Mouse (Mus musculus) megakaryocyte progenitor cell, adult 5-6 weeks (primary cell): Measurements from ENCODE around the gene Brwd1. TPM values are rescaled to one million over a fixed set of nuclear protein-coding genes. Genes with fewer than 3 reads are reported as not detected.

Source experiments
- ATAC-seq: replicated peaks from 2 replicates; pipeline ENCODE4 v1.8.0; 2016; ENCODE audit warnings: mild to moderate bottlenecking, moderate TSS enrichment, inconsistent platforms; ENCODE audit not compliant: poor library complexity
- total RNA-seq, 2 experiments: library from RNA; stranded (forward) in 1 of 2; stranded (reverse) in 1 of 2; fragments of 157-497, 149-512 nt in 1 of 2; fragments of 200-1000 nt in 1 of 2; gene quantifications; 2 replicates each; pipeline versions ENCODE4 v1.2.3 to v1.2.4; 2015 to 2017

Brwd1 gene
- total RNA-seq, 2 experiments from 2014 or later, result 33.5 to 45.1 TPM

DNA sequence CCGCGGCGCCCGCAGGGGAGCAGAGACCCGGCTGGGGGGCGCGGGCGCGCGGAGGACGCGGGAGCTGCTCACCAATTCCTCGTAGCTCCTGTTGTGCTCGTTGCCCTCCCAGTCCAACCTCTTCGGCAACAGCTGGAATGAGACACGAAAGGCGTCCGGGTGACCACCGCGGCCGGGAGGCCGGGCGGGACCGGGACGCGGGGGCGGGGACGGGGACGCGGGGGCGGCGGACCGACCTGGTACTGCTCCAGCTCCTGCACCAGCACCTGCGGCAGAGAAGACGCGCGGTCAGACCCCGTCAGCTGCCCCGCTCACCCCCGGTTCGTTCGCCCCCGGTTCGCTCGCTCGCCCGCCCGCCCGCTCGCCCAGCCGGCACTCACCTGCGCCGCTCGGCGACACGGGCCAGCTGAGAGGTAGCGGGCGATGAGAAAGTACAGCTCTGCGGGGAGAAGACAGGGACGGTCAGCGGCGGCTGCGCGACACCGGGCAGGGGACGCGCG lies 534 bp downstream of the Brwd1 start:
- ATAC-seq, result no peak

DNA sequence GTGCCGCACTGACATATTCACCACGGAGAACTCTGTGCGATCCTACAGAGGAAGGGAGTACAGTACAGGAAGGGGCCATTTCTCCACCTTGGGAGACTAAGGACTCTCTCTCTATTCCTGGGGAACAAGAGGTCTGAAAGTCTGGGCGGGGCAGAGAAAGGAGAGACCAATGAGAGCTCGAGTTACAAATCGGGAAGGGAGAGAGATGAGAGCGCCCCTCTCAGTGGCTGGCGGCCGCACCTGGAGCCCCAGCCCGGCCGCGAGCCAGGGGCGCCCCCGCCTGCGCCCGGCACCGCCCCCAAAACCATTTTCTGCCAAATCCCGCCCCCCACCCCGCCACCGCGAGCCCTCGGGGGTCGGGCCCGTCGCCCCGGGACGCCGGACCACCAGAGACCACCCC lies 995 bp downstream of the Brwd1 start:
- ATAC-seq, result peak; percentile 80

GRCm38 (mm10) chr16:96080524-96080923 lies 1.8 kb downstream of the Brwd1 start:
- no peak for ATAC-seq

DNA sequence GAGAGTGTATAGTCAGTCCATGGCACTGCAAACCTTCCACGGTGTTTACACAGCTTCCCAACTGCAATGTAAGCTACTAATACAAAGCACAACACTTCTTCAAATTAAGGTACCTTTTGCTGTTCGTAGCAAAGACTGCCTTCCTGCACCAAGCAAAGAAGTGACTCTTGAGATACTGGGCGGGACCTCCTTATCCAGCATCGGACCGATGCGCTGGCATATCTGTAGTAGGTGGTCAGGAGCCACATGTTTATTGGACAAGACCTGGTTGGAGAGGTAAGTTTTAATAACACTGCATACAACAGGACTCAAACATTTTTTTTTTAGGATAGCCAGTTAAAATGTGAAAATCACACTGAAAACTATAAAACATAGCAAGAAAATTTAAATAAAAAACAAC lies 14.0 kb downstream of the Brwd1 start:
- ATAC-seq, result no peak

GRCm38 (mm10) chr16:96066174-96066573 lies 16.2 kb downstream of the Brwd1 start:
- ATAC-seq, result peak; percentile 49; the same call in 1 of the 2 replicates

DNA sequence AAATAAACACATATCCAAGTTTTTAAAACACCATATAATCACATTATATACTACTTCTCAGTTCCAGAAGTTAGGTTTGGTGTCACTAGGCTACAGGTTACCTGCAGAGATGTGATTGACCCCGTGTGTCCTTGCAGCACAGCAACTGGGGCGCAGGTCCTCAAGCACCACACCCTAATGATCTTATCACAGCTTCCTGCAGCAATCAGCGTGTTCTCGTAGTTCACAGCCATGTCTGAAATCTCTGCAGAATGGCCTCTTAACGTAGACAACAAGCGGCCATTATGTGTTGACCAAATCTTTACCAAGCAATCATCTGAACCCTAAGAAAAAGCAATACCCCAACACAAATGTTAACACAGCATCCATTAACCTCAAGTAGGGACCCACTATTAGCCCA lies 17.7 kb downstream of the Brwd1 start:
- no peak for ATAC-seq

DNA sequence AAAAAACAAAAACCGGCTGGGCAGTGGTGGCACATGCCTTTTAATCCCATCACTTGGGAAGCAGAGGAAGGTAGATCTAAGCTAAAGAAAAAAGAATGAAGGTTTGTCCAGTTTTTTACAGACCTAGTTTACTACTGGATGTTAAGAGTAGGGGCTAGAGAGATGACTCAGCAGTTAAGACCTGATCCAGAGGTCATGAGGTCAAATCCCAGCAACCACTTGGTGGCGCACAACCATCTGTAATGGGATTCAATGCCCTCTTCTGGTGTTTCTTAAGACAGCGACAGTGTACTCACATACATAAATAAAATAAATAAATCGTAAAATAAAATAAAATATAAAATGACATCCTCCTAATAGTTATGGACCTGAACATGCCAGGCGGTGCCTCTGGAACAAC lies 38.2 kb downstream of the Brwd1 start:
- ATAC-seq, result 0 out of 2 replicates have a peak, but pooled peaks have one; percentile 44

DNA sequence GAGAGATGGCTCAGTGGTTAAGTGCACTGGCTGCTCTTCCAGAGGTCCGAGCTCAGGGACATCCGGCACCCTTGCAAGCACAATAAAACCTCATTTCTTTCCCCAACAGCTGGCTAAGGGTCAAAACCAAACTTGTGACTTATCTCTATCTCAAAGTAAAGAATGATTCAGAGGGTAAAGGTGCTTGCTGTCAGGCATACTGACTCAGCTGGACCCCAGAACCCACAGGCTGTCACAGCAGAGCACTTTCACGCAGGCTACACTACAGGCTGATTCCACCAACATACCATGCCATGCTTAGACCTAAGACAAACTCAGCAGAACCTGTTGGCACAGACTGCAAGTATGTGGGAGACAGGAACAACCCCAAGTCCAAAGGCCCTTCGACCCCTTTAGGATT lies 41.6 kb downstream of the Brwd1 start:
- ATAC-seq, result no peak

- ATAC-seq, result no peak
Observed at GRCm38 (mm10) chr16:96039538-96039937, 42.8 kb downstream of the Brwd1 start.

DNA sequence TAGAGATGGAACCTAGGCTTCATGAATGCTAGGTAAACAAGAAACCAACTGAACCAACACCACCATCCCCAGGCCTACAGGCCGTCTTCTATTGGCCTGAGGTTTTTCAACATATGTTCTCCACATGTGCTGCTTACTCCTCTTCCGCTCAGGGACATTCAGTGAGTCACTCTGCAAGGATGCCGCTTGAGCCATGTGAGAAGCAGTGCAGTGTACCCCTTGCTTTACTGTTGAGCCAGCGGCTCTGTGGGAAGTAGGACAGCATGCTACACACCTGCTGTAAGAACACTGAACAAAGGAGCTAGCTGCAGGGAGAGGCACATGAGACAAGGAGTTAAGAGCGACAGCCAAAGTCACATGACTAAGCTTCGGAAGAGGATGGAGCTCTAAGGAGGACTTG lies 47.9 kb downstream of the Brwd1 start:
- no peak for ATAC-seq

GRCm38 (mm10) chr16:96032368-96033043 lies 49.8 kb downstream of the Brwd1 start:
- peak; percentile 93 for ATAC-seq

DNA sequence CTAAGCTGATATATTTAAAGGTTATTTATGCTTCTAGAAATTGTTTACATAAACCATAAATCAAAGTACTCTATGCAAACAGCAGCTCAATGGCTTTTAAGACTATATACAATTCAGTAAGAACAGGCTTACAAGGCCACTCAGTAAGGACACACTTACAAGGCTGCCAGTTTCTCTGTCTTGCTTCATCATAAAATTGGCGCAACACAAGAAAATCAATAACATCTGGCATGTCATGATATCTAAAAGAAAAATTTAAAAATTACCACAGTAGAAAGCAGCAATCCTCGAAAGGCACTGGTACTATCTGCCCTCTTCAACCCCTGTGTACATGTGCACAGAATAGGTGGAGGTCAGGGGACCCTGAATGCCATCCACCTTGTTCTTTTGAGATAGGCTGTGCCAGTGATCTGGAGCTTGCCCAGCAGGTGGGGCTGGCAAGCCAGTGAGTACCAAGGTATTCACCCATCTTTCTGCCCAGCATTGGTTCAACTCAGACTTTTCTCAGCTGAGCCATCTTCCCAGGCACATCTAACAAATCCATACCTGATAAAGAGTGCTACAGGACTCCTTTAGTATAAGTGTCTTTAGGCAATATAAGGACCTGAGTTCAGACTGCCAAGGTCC lies 51.7 kb downstream of the Brwd1 start:
- ATAC-seq, result peak; percentile 69

DNA sequence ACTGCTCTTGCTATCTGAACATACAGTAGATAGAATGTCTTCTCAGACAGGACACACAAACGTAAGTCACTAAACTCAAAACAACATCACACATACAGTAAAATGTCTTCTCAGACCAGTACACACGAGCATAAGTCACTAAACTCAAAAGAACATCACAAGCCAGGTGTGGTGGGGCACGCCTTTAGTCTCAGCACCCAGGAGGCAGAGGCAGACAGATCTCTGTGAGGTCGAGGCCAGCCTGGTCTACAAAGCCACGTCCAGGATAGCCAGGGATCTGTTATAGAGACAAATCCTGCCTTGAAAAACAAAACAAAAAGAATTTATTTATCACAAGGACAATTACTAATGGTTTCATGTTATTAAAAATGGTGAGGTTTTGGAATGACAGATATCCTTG lies 56.1 kb downstream of the Brwd1 start:
- ATAC-seq, result no peak

GRCm38 (mm10) chr16:96025244-96025643 lies 57.1 kb downstream of the Brwd1 start:
- ATAC-seq, result 0 out of 2 replicates have a peak, but pooled peaks have one; percentile 31

- no peak for ATAC-seq
Observed at GRCm38 (mm10) chr16:96021045-96021444, 61.3 kb downstream of the Brwd1 start.

- ATAC-seq, result peak; percentile 71
Observed at GRCm38 (mm10) chr16:96009124-96009523, 73.2 kb downstream of the Brwd1 start.

DNA sequence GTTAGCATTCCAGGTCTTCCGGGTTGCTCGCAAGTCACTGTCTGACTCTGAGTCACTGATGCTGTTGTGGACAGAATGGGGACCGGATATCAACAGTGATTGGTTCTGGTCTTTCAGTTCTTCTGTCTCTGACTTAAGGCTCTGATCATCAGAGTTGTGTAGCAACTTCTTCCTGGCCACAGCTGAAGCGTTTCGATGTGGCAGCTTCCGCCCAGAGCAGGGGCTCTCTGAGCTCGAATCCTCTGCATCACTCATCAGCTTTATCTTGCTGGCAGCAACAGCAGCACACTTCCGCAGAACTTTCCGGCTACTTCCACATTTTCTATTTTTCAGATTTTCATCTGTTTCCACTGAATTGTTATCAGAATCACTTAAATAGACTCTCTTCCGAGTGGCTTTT lies 78.0 kb downstream of the Brwd1 start:
- peak; percentile 59 for ATAC-seq

GRCm38 (mm10) chr16:95999291-95999690 lies 83.0 kb downstream of the Brwd1 start:
- peak; percentile 43; the same call in 1 of the 2 replicates for ATAC-seq

GRCm38 (mm10) chr16:95996156-95996555 lies 86.2 kb downstream of the Brwd1 start:
- no peak for ATAC-seq

DNA sequence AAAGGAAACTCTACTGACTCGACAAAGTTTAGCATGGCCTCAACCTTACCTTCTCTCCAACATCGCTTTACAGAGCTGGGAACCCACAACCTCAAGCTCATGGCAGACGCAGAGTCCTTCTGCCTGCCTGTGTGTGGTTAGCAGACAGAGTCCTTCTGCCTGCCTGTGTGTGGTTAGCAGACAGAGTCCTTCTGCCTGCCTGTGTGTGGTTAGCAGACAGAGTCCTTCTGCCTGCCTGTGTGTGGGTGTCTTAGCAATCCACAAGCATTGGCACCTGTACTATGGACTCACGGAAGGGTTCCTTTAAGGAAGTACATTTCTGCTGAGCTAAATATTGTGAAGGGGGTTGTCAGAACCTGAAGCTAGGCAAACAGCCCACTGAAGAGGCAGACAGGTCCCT lies 87.8 kb downstream of the Brwd1 start:
- ATAC-seq, result 0 out of 2 replicates have a peak, but pooled peaks have one; percentile 7

DNA sequence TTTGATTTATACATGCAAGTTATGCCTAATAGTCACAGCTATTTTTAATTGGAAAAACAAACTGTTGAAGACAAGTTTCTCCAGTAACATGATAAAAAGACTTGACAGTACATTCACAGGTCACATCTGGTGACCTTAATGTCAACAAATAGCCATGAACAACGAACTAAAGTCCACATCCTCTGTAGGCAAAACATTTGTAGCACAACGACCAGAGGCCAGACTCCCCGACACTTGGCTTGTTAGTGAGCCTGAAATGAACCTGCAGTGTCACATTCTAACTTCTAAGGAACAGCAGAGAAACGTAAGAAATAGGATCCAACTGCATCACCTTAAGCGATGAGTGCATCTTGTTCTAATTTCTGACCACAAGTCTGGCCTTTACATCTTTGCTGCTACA lies 89.7 kb downstream of the Brwd1 start:
- no peak for ATAC-seq

GRCm38 (mm10) chr16:95991122-95991900 lies 91.0 kb downstream of the Brwd1 start:
- ATAC-seq, result no peak
